Mouse (Mus musculus): Measurements from ENCODE around the gene Ankzf1. TPM values are rescaled to one million over a fixed set of nuclear protein-coding genes. Genes with fewer than 3 reads are reported as not detected.

Gene Ankzf1
- total and polyA plus RNA-seq, 3 experiments, result 5.5 to 16.7 TPM; not detected in 1

- H3K36me3 ChIP-seq (ENCODE audit: control insufficient read depth in 1 of 2, insufficient read depth in 2 of 2, low read length in 2 of 2), result peaks cover 0 to 11% of the 10 kb centered on the region in 2 experiments; a peak in 3 of 4 replicates
Measured at GRCm38 (mm10) chr1:75180741-75181140, 11.2 kb upstream of the Ankzf1 start.

GRCm38 (mm10) chr1:75181377-75181870 is 10.5 kb upstream of the Ankzf1 start:
- DNase-seq (ENCODE audit: low read depth, low spot score), result no peak
- Histone ChIP-seq H3K4me3 (ENCODE audit: control insufficient read depth in 1 of 2, insufficient read depth in 1 of 2, low read depth in 2 of 2, low read length in 2 of 2) (no peak overlapping the region), H3K36me3 (ENCODE audit: control insufficient read depth in 1 of 2, insufficient read depth in 2 of 2, low read length in 2 of 2) (peaks cover 0 to 11% of the 10 kb centered on the region in 2 experiments; a peak in 3 of 4 replicates), H3K79me2 (ENCODE audit: control insufficient read depth, insufficient read depth, low read length, poor library complexity) (peaks cover 14% of the 10 kb centered on the region), H3K27me3 (ENCODE audit: control insufficient read depth in 1 of 2, insufficient read depth in 2 of 2, low read length in 2 of 2) (no peaks in the 10 kb centered on the region), H3K4me1 (ENCODE audit: control insufficient read depth in 1 of 2, insufficient read depth in 2 of 2, low read length in 2 of 2) (peaks cover 2 to 10% of the 10 kb centered on the region in 2 experiments; a peak in 3 of 4 replicates), H3K27ac (ENCODE audit: control insufficient read depth, low read depth, low read length) (no peak overlapping the region), H3K9ac (ENCODE audit: control insufficient read depth, low read depth, low read length, poor library complexity, severe bottlenecking) (no peak overlapping the region), H3K9me3 (replicated peaks; ENCODE audit: insufficient read depth, low read length) (no peaks in the 10 kb centered on the region)
- TF ChIP-seq POLR2AphosphoS2 (IDR thresholded peaks at IDR 0.05; ENCODE audit: low read length) (no peak), SMC3 (IDR thresholded peaks at IDR 0.05; ENCODE audit: low read depth, low read length) (no peak), BHLHE40 (IDR thresholded peaks at IDR 0.05; ENCODE audit: borderline replicate concordance, low read depth, low read length) (no peak), CTCF (IDR thresholded peaks at IDR 0.05 in 2 of 3, conservative IDR thresholded peaks at IDR 0.05 in 1 of 3; ENCODE audit: control insufficient read depth in 1 of 3, insufficient read depth in 1 of 3, low read depth in 2 of 3, low read length in 3 of 3, poor library complexity in 1 of 3, severe bottlenecking in 1 of 3) (no peak), POLR2AphosphoS5 (IDR thresholded peaks at IDR 0.05; ENCODE audit: borderline replicate concordance, low read depth, low read length) (no peak)

More at GRCm38 (mm10) chr1:75180741-75181140, 11.2 kb upstream of the Ankzf1 start:
- Histone ChIP-seq H3K4me1 (ENCODE audit: control insufficient read depth in 1 of 2, insufficient read depth in 2 of 2, low read length in 2 of 2) (peaks cover 2 to 10% of the 10 kb centered on the region in 2 experiments; a peak in 3 of 4 replicates), H3K9me3 (replicated peaks; ENCODE audit: insufficient read depth, low read length) (no peaks in the 10 kb centered on the region), H3K79me2 (ENCODE audit: control insufficient read depth, insufficient read depth, low read length, poor library complexity) (peaks cover 14% of the 10 kb centered on the region), H3K9ac (ENCODE audit: control insufficient read depth, low read depth, low read length, poor library complexity, severe bottlenecking) (peak overlapping the region; percentile 67), H3K4me3 (ENCODE audit: control insufficient read depth in 1 of 2, insufficient read depth in 1 of 2, low read depth in 2 of 2, low read length in 2 of 2) (peak overlapping the region; percentile 27 to 31), H3K27ac (ENCODE audit: control insufficient read depth, low read depth, low read length) (peak overlapping the region; percentile 73), H3K27me3 (ENCODE audit: control insufficient read depth in 1 of 2, insufficient read depth in 2 of 2, low read length in 2 of 2) (no peaks in the 10 kb centered on the region)
- DNase-seq (ENCODE audit: low read depth, low spot score), result no peak
- TF ChIP-seq RCOR1 (IDR thresholded peaks at IDR 0.05; ENCODE audit: low read depth, low read length) (no peak), GABPA (IDR thresholded peaks at IDR 0.05; ENCODE audit: low read depth, low read length) (no peak)

- DNase-seq (ENCODE audit: low read depth, low spot score), result peak; percentile 46
- Histone ChIP-seq H3K4me1 (ENCODE audit: control insufficient read depth in 1 of 2, insufficient read depth in 2 of 2, low read length in 2 of 2) (peaks cover 2 to 16% of the 10 kb centered on the region in 2 experiments), H3K79me2 (ENCODE audit: control insufficient read depth, insufficient read depth, low read length, poor library complexity) (peaks cover 14% of the 10 kb centered on the region), H3K27me3 (ENCODE audit: control insufficient read depth in 1 of 2, insufficient read depth in 2 of 2, low read length in 2 of 2) (no peaks in the 10 kb centered on the region), H3K36me3 (ENCODE audit: control insufficient read depth in 1 of 2, insufficient read depth in 2 of 2, low read length in 2 of 2) (peaks cover 0 to 13% of the 10 kb centered on the region in 2 experiments; a peak in 2 of 4 replicates), H3K9me3 (replicated peaks; ENCODE audit: insufficient read depth, low read length) (no peaks in the 10 kb centered on the region), H3K9ac (ENCODE audit: control insufficient read depth, low read depth, low read length, poor library complexity, severe bottlenecking) (no peak overlapping the region), H3K4me3 (ENCODE audit: control insufficient read depth in 1 of 2, insufficient read depth in 1 of 2, low read depth in 2 of 2, low read length in 2 of 2) (no peak overlapping the region), H3K27ac (ENCODE audit: control insufficient read depth, low read depth, low read length) (no peak overlapping the region)
- TF ChIP-seq ZNF384 (IDR thresholded peaks at IDR 0.05; ENCODE audit: low read depth, low read length), result peak; percentile 95
- TF ChIP-seq MYB (IDR thresholded peaks at IDR 0.05; ENCODE audit: low read depth, low read length), result no peak
- no peak for TF ChIP-seq MAZ (IDR thresholded peaks at IDR 0.05; ENCODE audit: low read depth, low read length)
- no peak for TF ChIP-seq KAT2A (conservative IDR thresholded peaks at IDR 0.05; ENCODE audit: low read depth, low read length)
- TF ChIP-seq TBP (IDR thresholded peaks at IDR 0.05; ENCODE audit: low read depth, low read length), result no peak
- TF ChIP-seq SMC3 (IDR thresholded peaks at IDR 0.05; ENCODE audit: low read depth, low read length), result peak; percentile 54
- TF ChIP-seq USF2 (IDR thresholded peaks at IDR 0.05; ENCODE audit: borderline replicate concordance in 1 of 2, insufficient read depth in 1 of 2, low read depth in 1 of 2, low read length in 2 of 2), result no peak
- no peak for TF ChIP-seq CHD1 (IDR thresholded peaks at IDR 0.05; ENCODE audit: low read depth, low read length)
- TF ChIP-seq SIN3A (IDR thresholded peaks at IDR 0.05; ENCODE audit: low read length), result no peak
- no peak for TF ChIP-seq MEF2A (IDR thresholded peaks at IDR 0.05; ENCODE audit: extremely low read depth, insufficient replicate concordance, low read depth, low read length, poor library complexity, severe bottlenecking)
- TF ChIP-seq CTCF (IDR thresholded peaks at IDR 0.05 in 2 of 3, conservative IDR thresholded peaks at IDR 0.05 in 1 of 3; ENCODE audit: control insufficient read depth in 1 of 3, insufficient read depth in 1 of 3, low read depth in 2 of 3, low read length in 3 of 3, poor library complexity in 1 of 3, severe bottlenecking in 1 of 3), result peak; percentile 24 to 52 (median 37)
- no peak for TF ChIP-seq MYC (IDR thresholded peaks at IDR 0.05; ENCODE audit: low read depth, low read length)
- 0 out of 2 replicates have a peak, but pooled peaks have one; percentile 2 for TF ChIP-seq ZC3H11A (IDR thresholded peaks at IDR 0.05; ENCODE audit: low read depth, low read length)
- no peak for TF ChIP-seq BHLHE40 (IDR thresholded peaks at IDR 0.05; ENCODE audit: borderline replicate concordance, low read depth, low read length)
- peak; percentile 43 for TF ChIP-seq RAD21 (IDR thresholded peaks at IDR 0.05; ENCODE audit: low read depth, low read length)
- TF ChIP-seq GABPA (IDR thresholded peaks at IDR 0.05; ENCODE audit: low read depth, low read length), result no peak
Measured at GRCm38 (mm10) chr1:75182160-75182559, 9.8 kb upstream of the Ankzf1 start.

Data from MEL (cell line).